Mouse (Mus musculus) ES-E14 (cell line): ENCODE results near the gene Hs3st3b1.

Experiments
- CHD2 ChIP-seq: IDR thresholded peaks from 2 replicates; pipeline ENCODE4 v1.6.1; 2014; ENCODE audit warnings: mild to moderate bottlenecking, low read depth, low read length, inconsistent platforms
- MAFK ChIP-seq: IDR thresholded peaks from 2 replicates; pipeline ENCODE4 v1.6.1; 2014; ENCODE audit warnings: mild to moderate bottlenecking, low read depth, low read length, inconsistent platforms; ENCODE audit not compliant: insufficient read depth

GRCm38 (mm10) chr11:63921044-63921951, 792 bp downstream of the Hs3st3b1 start:
- TF ChIP-seq CHD2 (no peak), MAFK (no peak)
